Mouse (Mus musculus) liver, embryonic 14.5 days (tissue): Measurements from ENCODE around the gene Nppa. TPM values are rescaled to one million over a fixed set of nuclear protein-coding genes. Genes with fewer than 3 reads are reported as not detected.

Experiments used
- ATAC-seq: fragments of 200-750 bp; cut with Nextera tagmentation; 2 replicates; pipeline ENCODE4 v1.8.0; 2017; ENCODE audit warnings: moderate number of reproducible peaks, mild to moderate bottlenecking, moderate library complexity; ENCODE audit not compliant: insufficient read depth
- DNase-seq, 3 experiments: peaks; one replicate each; pipeline ENCODE4 v3.0.0-alpha.2; 2012 to 2013; ENCODE audit warnings: low read depth in 3 of 3, low spot score in 3 of 3
- H3K27ac ChIP-seq: fragments of 300-500 bp; sonication (generic); 2 replicates; pipeline ENCODE4 v1.5.1; 2014; ENCODE audit warnings: moderate library complexity, mild to moderate bottlenecking, control low read depth, inconsistent platforms
- H3K27me3 ChIP-seq: fragments of 300-500 bp; sonication (generic); 2 replicates; pipeline ENCODE4 v1.6.1; 2014; ENCODE audit warnings: mild to moderate bottlenecking, low read length, moderate library complexity; ENCODE audit not compliant: control insufficient read depth, insufficient read depth
- H3K36me3 ChIP-seq: fragments of 300-500 bp; sonication (generic); replicated peaks from 2 replicates; pipeline ENCODE4 v1.6.1; 2014; ENCODE audit warnings: low read depth; ENCODE audit not compliant: control insufficient read depth, insufficient read depth
- H3K4me1 ChIP-seq, 2 experiments: fragments of 200-500 bp in 1 of 2; fragments of 300-500 bp in 1 of 2; sonication (generic) in 1 of 2; replicated peaks; 2 replicates each; pipeline ENCODE4 v1.6.1; 2012 to 2014; ENCODE audit warnings: antibody characterized with exemption in 1 of 2, inconsistent platforms in 1 of 2, low read length in 1 of 2; ENCODE audit not compliant: control insufficient read depth in 2 of 2, insufficient read depth in 2 of 2
- H3K4me2 ChIP-seq: fragments of 300-500 bp; sonication (generic); 2 replicates; pipeline ENCODE4 v1.6.1; 2014; ENCODE audit warnings: low read depth, mild to moderate bottlenecking, control low read depth, moderate library complexity
- H3K4me3 ChIP-seq, 2 experiments: fragments of 200-500 bp in 1 of 2; fragments of 300-500 bp in 1 of 2; sonication (generic) in 1 of 2; 2 replicates each; pipeline ENCODE4 v1.5.1; 2012 to 2014; ENCODE audit warnings: low read depth in 2 of 2, low read length in 2 of 2, mild to moderate bottlenecking in 2 of 2, control low read depth in 1 of 2, inconsistent platforms in 1 of 2, moderate library complexity in 1 of 2; ENCODE audit not compliant: insufficient read depth in 1 of 2
- H3K9ac ChIP-seq: fragments of 300-500 bp; sonication (generic); replicated peaks from 2 replicates; pipeline ENCODE4 v1.6.1; 2014; ENCODE audit warnings: mild to moderate bottlenecking, control low read depth, moderate library complexity
- H3K9me3 ChIP-seq: fragments of 300-500 bp; sonication (generic); 2 replicates; pipeline ENCODE4 v1.6.1; 2016; ENCODE audit warnings: low read length, mixed read lengths; ENCODE audit not compliant: control insufficient read depth
- CTCF ChIP-seq: IDR thresholded peaks from 2 replicates; pipeline ENCODE4 v1.5.1; 2016; ENCODE audit warnings: antibody characterized with exemption, low read depth, control low read depth
- EP300 ChIP-seq: IDR thresholded peaks from 2 replicates; pipeline ENCODE4 v1.6.1; 2016; ENCODE audit warnings: antibody characterized with exemption, low read depth
- WGBS: fragments of 180-500 bp; shearing (Covaris S2); extraction: QIAGEN DNeasy Blood & Tissue Kit; methylation state at CpG from one replicate; pipeline ENCODE4 v1.1.7; 2014; ENCODE audit not compliant: insufficient replicate concordance; 5-methylcytosine and 5-hydroxymethylcytosine counted together
- polyA plus RNA-seq, 2 experiments: library from polyadenylated mRNA; depleted of rRNA in 1 of 2; stranded (reverse) in 1 of 2; unstranded in 1 of 2; fragments of >200 nt; fragmentation: Nextera tagmentation in 1 of 2; extraction: Ambion mirVana in 1 of 2; gene quantifications; 2 replicates each; pipeline versions ENCODE4 v1.2.1 to v1.2.3; 2012 to 2014

The Nppa gene
- polyA plus RNA-seq (2012; rRNA removed) (not detected in 2 replicates), polyA plus RNA-seq (2014; fragmentation: Nextera tagmentation; extraction: Ambion mirVana) (not detected in 2 replicates)

- TF ChIP-seq CTCF (no peak), EP300 (no peak)
- DNase-seq, result no peak
Observed at GRCm38 (mm10) chr4:148000202-148000772, at the start of gene Nppa. TSS of gene Nppa (plus strand) at chr4:148000722.

GRCm38 (mm10) chr4:147953590-147953989 lies 46.9 kb upstream of the Nppa start:
- WGBS, result 6% methylated on average over 4 of the region's 4 CpGs
- no peaks in the 10 kb centered on the region for H3K27me3 ChIP-seq
- H3K27ac ChIP-seq, result no peak overlapping the region
- H3K9me3 ChIP-seq, result no peaks in the 10 kb centered on the region
- ATAC-seq (no peak), DNase-seq (no peak)
- H3K4me2 ChIP-seq, result no peak overlapping the region
- TF ChIP-seq CTCF (peak; percentile 73), EP300 (no peak)
- no peak overlapping the region for H3K9ac ChIP-seq
- H3K4me1 ChIP-seq, result no peaks in the 10 kb centered on the region
- H3K4me3 ChIP-seq, result no peak overlapping the region
- no peaks in the 10 kb centered on the region for H3K36me3 ChIP-seq

More at GRCm38 (mm10) chr4:148000202-148000772, at the start of gene Nppa:
- Histone ChIP-seq H3K9ac (no peak within 1 kb of the TSS), H3K27me3 (no peaks in the 10 kb centered on the region), H3K4me3 (no peak within 1 kb of the TSS), H3K4me2 (no peak within 1 kb of the TSS), H3K9me3 (no peaks in the 10 kb centered on the region), H3K4me1 (no peaks in the 10 kb centered on the region), H3K36me3 (no peaks in the 10 kb centered on the region), H3K27ac (no peak within 1 kb of the TSS)
- WGBS, result 29% methylated on average over 12 of the region's 12 CpGs
- ATAC-seq, result no peak

GRCm38 (mm10) chr4:147957141-147957540 lies 43.4 kb upstream of the Nppa start:
- H3K27me3 ChIP-seq, result no peaks in the 10 kb centered on the region
- H3K9me3 ChIP-seq, result no peaks in the 10 kb centered on the region
- H3K4me2 ChIP-seq, result no peak overlapping the region
- 36% methylated on average over 11 of the region's 11 CpGs for WGBS
- H3K9ac ChIP-seq, result no peak overlapping the region
- TF ChIP-seq EP300 (no peak), CTCF (no peak)
- no peak overlapping the region for H3K27ac ChIP-seq
- DNase-seq (no peak), ATAC-seq (no peak)
- H3K4me3 ChIP-seq, result no peak overlapping the region
- no peaks in the 10 kb centered on the region for H3K4me1 ChIP-seq
- H3K36me3 ChIP-seq, result no peaks in the 10 kb centered on the region

GRCm38 (mm10) chr4:147959881-147960831 lies 40.4 kb upstream of the Nppa start:
- Histone ChIP-seq H3K4me2 (no peak overlapping the region), H3K4me1 (no peaks in the 10 kb centered on the region), H3K27ac (no peak overlapping the region), H3K27me3 (no peaks in the 10 kb centered on the region), H3K9me3 (no peaks in the 10 kb centered on the region), H3K36me3 (no peaks in the 10 kb centered on the region), H3K9ac (no peak overlapping the region), H3K4me3 (no peak overlapping the region)
- TF ChIP-seq EP300, result no peak
- peak; percentile 85 for TF ChIP-seq CTCF
- DNase-seq (peak; percentile 52 to 57 (median 56)), ATAC-seq (peak; percentile 51; the same call in 1 of the 2 replicates)
- WGBS, result 26% methylated on average over 6 of the region's 6 CpGs

GRCm38 (mm10) chr4:147962781-147963180 lies 37.7 kb upstream of the Nppa start:
- Histone ChIP-seq H3K4me3 (no peak overlapping the region), H3K9me3 (no peaks in the 10 kb centered on the region), H3K27ac (no peak overlapping the region), H3K9ac (no peak overlapping the region), H3K4me1 (no peaks in the 10 kb centered on the region), H3K27me3 (no peaks in the 10 kb centered on the region), H3K36me3 (no peaks in the 10 kb centered on the region), H3K4me2 (no peak overlapping the region)
- DNase-seq (no peak), ATAC-seq (no peak)
- TF ChIP-seq EP300 (no peak), CTCF (no peak)
- 42% methylated on average over 6 of the region's 6 CpGs for WGBS
